Mouse (Mus musculus) ES-E14 (cell line): ENCODE data around the gene Tpst2. TPM values are rescaled to one million over a fixed set of nuclear protein-coding genes. Genes with fewer than 3 reads are reported as not detected.
A peak's percentile ranks its signal among the peaks of the same experiment; 100 is the strongest.

ENCODE experiments used
- DNase-seq: peaks from one replicate; pipeline ENCODE4 v3.0.0-alpha.2; 2013; ENCODE audit warnings: low read depth, low spot score
- H3K27ac ChIP-seq: 2 replicates; pipeline ENCODE4 v1.5.1; 2012; ENCODE audit warnings: low read depth, mild to moderate bottlenecking, low read length, moderate library complexity, mixed read lengths; ENCODE audit not compliant: poor library complexity, insufficient read depth, severe bottlenecking
- H3K36me3 ChIP-seq: 2 replicates; pipeline ENCODE4 v1.6.1; 2012; ENCODE audit warnings: mild to moderate bottlenecking, low read length, moderate library complexity, mixed read lengths; ENCODE audit not compliant: control insufficient read depth, poor library complexity, insufficient read depth, severe bottlenecking
- H3K4me1 ChIP-seq, 2 experiments: fragments of 150-350 bp in 1 of 2; sonication (generic) in 1 of 2; 2 replicates each; pipeline ENCODE4 v1.6.1; 2012; ENCODE audit warnings: low read length in 2 of 2, mild to moderate bottlenecking in 1 of 2, mixed read lengths in 1 of 2; ENCODE audit not compliant: control insufficient read depth in 2 of 2, insufficient read depth in 2 of 2, poor library complexity in 1 of 2
- H3K4me3 ChIP-seq, 2 experiments: fragments of 150-350 bp in 1 of 2; sonication (generic) in 1 of 2; 2 replicates each; pipeline ENCODE4 v1.5.1; 2012; ENCODE audit warnings: low read length in 2 of 2, low read depth in 1 of 2, mild to moderate bottlenecking in 1 of 2, mixed read lengths in 1 of 2; ENCODE audit not compliant: insufficient read depth in 1 of 2, poor library complexity in 1 of 2, severe bottlenecking in 1 of 2
- H3K9ac ChIP-seq: 2 replicates; pipeline ENCODE4 v1.6.1; 2012; ENCODE audit warnings: low read depth, mild to moderate bottlenecking, low read length, mixed read lengths; ENCODE audit not compliant: poor library complexity, insufficient read depth, severe bottlenecking
- H3K9me3 ChIP-seq: fragments of 150-350 bp; sonication (generic); 2 replicates; pipeline ENCODE4 v1.6.1; 2012; ENCODE audit warnings: low read depth, mild to moderate bottlenecking, low read length; ENCODE audit not compliant: control insufficient read depth, insufficient read depth
- CHD2 ChIP-seq: IDR thresholded peaks from 2 replicates; pipeline ENCODE4 v1.6.1; 2014; ENCODE audit warnings: mild to moderate bottlenecking, low read depth, low read length, inconsistent platforms
- HCFC1 ChIP-seq: IDR thresholded peaks from 2 replicates; pipeline ENCODE4 v1.6.1; 2012; ENCODE audit warnings: low read length, inconsistent platforms, borderline replicate concordance; ENCODE audit not compliant: insufficient read depth
- MAFK ChIP-seq: IDR thresholded peaks from 2 replicates; pipeline ENCODE4 v1.6.1; 2014; ENCODE audit warnings: mild to moderate bottlenecking, low read depth, low read length, inconsistent platforms; ENCODE audit not compliant: insufficient read depth
- ZC3H11A ChIP-seq: IDR thresholded peaks from 2 replicates; pipeline ENCODE4 v1.6.1; 2012; ENCODE audit warnings: low read depth, mild to moderate bottlenecking, inconsistent platforms, low read length, borderline replicate concordance
- ZNF384 ChIP-seq: IDR thresholded peaks from 2 replicates; pipeline ENCODE4 v1.6.1; 2012; ENCODE audit warnings: low read depth, low read length, inconsistent platforms
- in situ Hi-C, 2 experiments: fragments of 600-800 bp; cut with MboI; formaldehyde crosslinking; loops; one replicate each; pipeline ENCODE4 v1.15.1; 2025; ENCODE audit warnings: low sequenced_read_pairs in 2 of 2, inconsistent platforms in 1 of 2; ENCODE audit not compliant: unreplicated experiment in 2 of 2
- total RNA-seq: library from RNA; depleted of rRNA; stranded (reverse); fragments of 300-350 nt; gene quantifications from 2 replicates; pipeline ENCODE4 v1.2.3, GENCODE M21; 2012

Tpst2 gene
- total RNA-seq, 1 experiment = 82.7 TPM

GRCm38 (mm10) chr5:112282123-112282779, 5.8 kb downstream of the Tpst2 start:
- in situ Hi-C loops = no loop called here
- TF ChIP-seq HCFC1 (no peak), CHD2 (no peak), ZNF384 (no peak), ZC3H11A (no peak), MAFK (no peak)
- Histone ChIP-seq H3K27ac (no peak overlapping the region), H3K4me1 (peaks cover 16 to 48% of the 10 kb centered on the region in 2 experiments), H3K9me3 (no peaks in the 10 kb centered on the region), H3K4me3 (no peak overlapping the region), H3K9ac (peak overlapping the region; percentile 10; the same call in 1 of the 2 replicates), H3K36me3 (no peaks in the 10 kb centered on the region; the same call in 1 of the 2 replicates)
- DNase-seq = no peak

GRCm38 (mm10) chr5:112282780-112283482, 6.4 kb downstream of the Tpst2 start:
- Histone ChIP-seq H3K9me3 (no peaks in the 10 kb centered on the region), H3K36me3 (no peaks in the 10 kb centered on the region; the same call in 1 of the 2 replicates), H3K9ac (no peak overlapping the region), H3K4me1 (peaks cover 12 to 52% of the 10 kb centered on the region in 2 experiments), H3K27ac (no peak overlapping the region), H3K4me3 (no peak overlapping the region)
- TF ChIP-seq HCFC1 = no peak
- TF ChIP-seq ZNF384 = no peak
- no peak for TF ChIP-seq CHD2
- TF ChIP-seq MAFK = no peak
- no peak for TF ChIP-seq ZC3H11A
- DNase-seq = no peak
- in situ Hi-C loops = no loop called here

- DNase-seq = no peak
- H3K36me3 ChIP-seq = no peaks in the 10 kb centered on the region; the same call in 1 of the 2 replicates
- in situ Hi-C loops = no loop called here
- H3K4me3 ChIP-seq = no peak overlapping the region
- TF ChIP-seq ZNF384 = no peak
- H3K9me3 ChIP-seq = no peaks in the 10 kb centered on the region
- no peak overlapping the region; the same call in 1 of the 2 replicates for H3K27ac ChIP-seq
- peaks cover 12 to 59% of the 10 kb centered on the region in 2 experiments for H3K4me1 ChIP-seq
- 0 out of 2 replicates have a peak overlapping the region, but pooled peaks have one; percentile 25 for H3K9ac ChIP-seq
Measured at GRCm38 (mm10) chr5:112283543-112284202, 7.2 kb downstream of the Tpst2 start.

- DNase-seq = no peak
- in situ Hi-C loops = no loop called here
- Histone ChIP-seq H3K27ac (peak overlapping the region; percentile 57), H3K4me3 (no peak overlapping the region; a peak in 1 of 4 replicates), H3K9me3 (no peaks in the 10 kb centered on the region), H3K4me1 (peaks cover 12 to 56% of the 10 kb centered on the region in 2 experiments), H3K9ac (no peak overlapping the region; the same call in 1 of the 2 replicates), H3K36me3 (no peaks in the 10 kb centered on the region; the same call in 1 of the 2 replicates)
- TF ChIP-seq MAFK = no peak
Measured at GRCm38 (mm10) chr5:112284203-112284582, 7.7 kb downstream of the Tpst2 start.
